Mouse (Mus musculus) limb, embryonic 10.5 days (tissue): ENCODE data around the gene Cubn. TPM values are rescaled to one million over a fixed set of nuclear protein-coding genes. Genes with fewer than 3 reads are reported as not detected.

Experiments used
- DNase-seq: peaks from one replicate; pipeline ENCODE4 v3.0.0-alpha.2; 2017; ENCODE audit warnings: low spot score
- H3K27ac ChIP-seq: fragments of 300-500 bp; sonication (generic); 2 replicates; pipeline ENCODE4 v1.5.1; 2016; ENCODE audit warnings: mild to moderate bottlenecking
- H3K27me3 ChIP-seq: fragments of 300-500 bp; sonication (generic); 2 replicates; pipeline ENCODE4 v1.6.1; 2016; ENCODE audit warnings: low read depth, mild to moderate bottlenecking; ENCODE audit not compliant: poor library complexity, severe bottlenecking
- H3K36me3 ChIP-seq: fragments of 300-500 bp; sonication (generic); 2 replicates; pipeline ENCODE4 v1.6.1; 2016; ENCODE audit warnings: mild to moderate bottlenecking, moderate library complexity
- H3K4me1 ChIP-seq: fragments of 300-500 bp; sonication (generic); 2 replicates; pipeline ENCODE4 v1.6.1; 2016
- H3K4me3 ChIP-seq: fragments of 300-500 bp; sonication (generic); 2 replicates; pipeline ENCODE4 v1.5.1; 2016; ENCODE audit warnings: mild to moderate bottlenecking, moderate library complexity
- H3K9me3 ChIP-seq: fragments of 300-500 bp; sonication (generic); replicated peaks from 2 replicates; pipeline ENCODE4 v1.6.1; 2016; ENCODE audit warnings: mild to moderate bottlenecking
- WGBS: fragments of 180-500 bp; shearing (Covaris S2); methylation state at CpG from one replicate; pipeline ENCODE4 v1.1.7; 2016; 5-methylcytosine and 5-hydroxymethylcytosine counted together
- polyA plus RNA-seq: library from polyadenylated mRNA; unstranded; fragments of >200 nt; fragmentation: Nextera tagmentation; extraction: Ambion mirVana; gene quantifications from 2 replicates; pipeline ENCODE4 v1.2.1, GENCODE M21; 2016

Cubn gene
- polyA plus RNA-seq, 1 experiment from 2014 or later = 0.05 TPM

- H3K9me3 ChIP-seq = no peaks in the 10 kb centered on the region
- H3K36me3 ChIP-seq = no peaks in the 10 kb centered on the region
- no peak for DNase-seq
- H3K4me3 ChIP-seq = no peak overlapping the region
- 0 out of 2 replicates have a peak overlapping the region, but pooled peaks have one; percentile 8 for H3K27ac ChIP-seq
- peaks cover 7% of the 10 kb centered on the region; the same call in 1 of the 2 replicates for H3K4me1 ChIP-seq
- no peaks in the 10 kb centered on the region for H3K27me3 ChIP-seq
- 62% methylated on average over 4 of the region's 4 CpGs for WGBS
Measured at GRCm38 (mm10) chr2:13413520-13414178, 78.0 kb downstream of the Cubn start.

- WGBS = 92% methylated on average over 5 of the region's 5 CpGs
- no peak for DNase-seq
- Histone ChIP-seq H3K4me1 (peaks cover 7% of the 10 kb centered on the region; the same call in 1 of the 2 replicates), H3K36me3 (no peaks in the 10 kb centered on the region), H3K27me3 (no peaks in the 10 kb centered on the region), H3K27ac (no peak overlapping the region), H3K4me3 (no peak overlapping the region), H3K9me3 (no peaks in the 10 kb centered on the region)
Measured at GRCm38 (mm10) chr2:13410660-13411059, 81.0 kb downstream of the Cubn start.

- no peaks in the 10 kb centered on the region for H3K36me3 ChIP-seq
- peaks cover 7% of the 10 kb centered on the region; the same call in 1 of the 2 replicates for H3K4me1 ChIP-seq
- no peak overlapping the region for H3K27ac ChIP-seq
- H3K27me3 ChIP-seq = no peaks in the 10 kb centered on the region
- 76% methylated on average over 2 of the region's 2 CpGs for WGBS
- no peaks in the 10 kb centered on the region for H3K9me3 ChIP-seq
- H3K4me3 ChIP-seq = no peak overlapping the region
- DNase-seq = no peak
Measured at GRCm38 (mm10) chr2:13409767-13410519, 81.7 kb downstream of the Cubn start.

GRCm38 (mm10) chr2:13408333-13408732 is 83.3 kb downstream of the Cubn start:
- no peaks in the 10 kb centered on the region for H3K27me3 ChIP-seq
- 93% methylated on average over 3 of the region's 3 CpGs for WGBS
- no peaks in the 10 kb centered on the region for H3K4me1 ChIP-seq
- H3K27ac ChIP-seq = no peak overlapping the region
- no peaks in the 10 kb centered on the region for H3K36me3 ChIP-seq
- H3K4me3 ChIP-seq = no peak overlapping the region
- H3K9me3 ChIP-seq = no peaks in the 10 kb centered on the region
- no peak for DNase-seq

GRCm38 (mm10) chr2:13407698-13408097 is 83.9 kb downstream of the Cubn start:
- Histone ChIP-seq H3K36me3 (no peaks in the 10 kb centered on the region), H3K4me3 (no peak overlapping the region), H3K9me3 (no peaks in the 10 kb centered on the region), H3K27me3 (no peaks in the 10 kb centered on the region), H3K4me1 (no peaks in the 10 kb centered on the region), H3K27ac (no peak overlapping the region)
- DNase-seq = no peak

- 61% methylated on average over 5 of the region's 5 CpGs for WGBS
- Histone ChIP-seq H3K27ac (no peak overlapping the region), H3K9me3 (no peaks in the 10 kb centered on the region), H3K27me3 (no peaks in the 10 kb centered on the region), H3K4me1 (no peaks in the 10 kb centered on the region), H3K4me3 (no peak overlapping the region), H3K36me3 (no peaks in the 10 kb centered on the region)
- DNase-seq = no peak
Measured at GRCm38 (mm10) chr2:13407272-13407671, 84.3 kb downstream of the Cubn start.

- Histone ChIP-seq H3K4me1 (no peaks in the 10 kb centered on the region), H3K9me3 (no peaks in the 10 kb centered on the region), H3K36me3 (no peaks in the 10 kb centered on the region), H3K27me3 (no peaks in the 10 kb centered on the region), H3K4me3 (no peak overlapping the region), H3K27ac (no peak overlapping the region)
- no peak for DNase-seq
- WGBS = 84% methylated on average over 5 of the region's 5 CpGs
Measured at GRCm38 (mm10) chr2:13404986-13405678, 86.5 kb downstream of the Cubn start.

GRCm38 (mm10) chr2:13400831-13401230 is 90.8 kb downstream of the Cubn start:
- 83% methylated on average over 6 of the region's 6 CpGs for WGBS
- no peaks in the 10 kb centered on the region for H3K27me3 ChIP-seq
- no peak overlapping the region for H3K4me3 ChIP-seq
- H3K27ac ChIP-seq = no peak overlapping the region
- no peaks in the 10 kb centered on the region for H3K36me3 ChIP-seq
- no peak for DNase-seq
- H3K9me3 ChIP-seq = no peaks in the 10 kb centered on the region
- H3K4me1 ChIP-seq = peaks cover 6% of the 10 kb centered on the region; the same call in 1 of the 2 replicates

GRCm38 (mm10) chr2:13399480-13400072 is 92.0 kb downstream of the Cubn start:
- Histone ChIP-seq H3K9me3 (no peaks in the 10 kb centered on the region), H3K36me3 (no peaks in the 10 kb centered on the region), H3K4me3 (no peak overlapping the region), H3K27me3 (no peaks in the 10 kb centered on the region), H3K27ac (no peak overlapping the region), H3K4me1 (peaks cover 6% of the 10 kb centered on the region; the same call in 1 of the 2 replicates)
- no peak for DNase-seq
- WGBS = 78% methylated on average over 5 of the region's 5 CpGs

- H3K4me3 ChIP-seq = no peak overlapping the region
- WGBS = 38% methylated on average over 2 of the region's 2 CpGs
- peaks cover 6% of the 10 kb centered on the region; the same call in 1 of the 2 replicates for H3K4me1 ChIP-seq
- H3K27me3 ChIP-seq = no peaks in the 10 kb centered on the region
- no peak for DNase-seq
- no peak overlapping the region for H3K27ac ChIP-seq
- no peaks in the 10 kb centered on the region for H3K36me3 ChIP-seq
- no peaks in the 10 kb centered on the region for H3K9me3 ChIP-seq
Measured at GRCm38 (mm10) chr2:13398955-13399354, 92.7 kb downstream of the Cubn start.

GRCm38 (mm10) chr2:13398551-13398950 is 93.1 kb downstream of the Cubn start:
- no peaks in the 10 kb centered on the region for H3K36me3 ChIP-seq

GRCm38 (mm10) chr2:13396124-13396540 is 95.5 kb downstream of the Cubn start:
- Histone ChIP-seq H3K27me3 (no peaks in the 10 kb centered on the region), H3K9me3 (no peaks in the 10 kb centered on the region), H3K27ac (no peak overlapping the region), H3K4me3 (no peak overlapping the region), H3K4me1 (peaks cover 6% of the 10 kb centered on the region; the same call in 1 of the 2 replicates), H3K36me3 (no peaks in the 10 kb centered on the region)
- DNase-seq = no peak
- 79% methylated on average over 3 of the region's 3 CpGs for WGBS

More at GRCm38 (mm10) chr2:13398551-13398950, 93.1 kb downstream of the Cubn start:
- Histone ChIP-seq H3K27ac (no peak overlapping the region), H3K27me3 (no peaks in the 10 kb centered on the region), H3K4me3 (no peak overlapping the region), H3K4me1 (peaks cover 6% of the 10 kb centered on the region; the same call in 1 of the 2 replicates), H3K9me3 (no peaks in the 10 kb centered on the region)
- no peak for DNase-seq
- 73% methylated on average over 4 of the region's 4 CpGs for WGBS
